18 mouse cellular contexts compared by ENCODE assay signal in genomic region chr1:97622574-97623208, GRCm38 (mm10). TPM values are rescaled to one million over a fixed set of nuclear protein-coding genes. Genes with fewer than 3 reads are reported as not detected.
A peak's percentile ranks its signal among the peaks of the same experiment; 100 is the strongest.
DNase-seq lines count a peak whose midpoint lies in the region; ATAC-seq lines count a peak whose summit lies in the region.
"Had no signal": no experiment of that assay in that cellular context is flagged by ENCODE, and none has a peak within 500 bp of the region (broad histone marks: within the 10 kb centered on the region; RNA-seq: fewer than 3 reads in every experiment).

No protein-coding gene starts in this region.

- H3K9ac ChIP-seq in midbrain, embryonic 16.5 days (ENCODE audit: low read depth, low read length) = no peak overlapping the region
- no peak overlapping the region for H3K9ac ChIP-seq in forebrain, embryonic 13.5 days
- H3K9ac ChIP-seq in midbrain, embryonic 13.5 days (replicated peaks) = no peak overlapping the region
- H3K9ac ChIP-seq: heart, embryonic 12.5 days; liver, embryonic 15.5 days had no signal

- no peaks in the 10 kb centered on the region for H3K9me3 ChIP-seq in midbrain, embryonic 10.5 days (replicated peaks)
- H3K9me3 ChIP-seq in midbrain, embryonic 16.5 days (replicated peaks; ENCODE audit: control insufficient read depth, low read length, poor library complexity, severe bottlenecking) = no peaks in the 10 kb centered on the region
- no peaks in the 10 kb centered on the region for H3K9me3 ChIP-seq in forebrain, embryonic 13.5 days (replicated peaks)
- no peaks in the 10 kb centered on the region for H3K9me3 ChIP-seq in midbrain, embryonic 13.5 days
- H3K9me3 ChIP-seq: heart, embryonic 12.5 days; liver, embryonic 15.5 days; megakaryocyte, embryonic 14.5 days had no signal

- peak overlapping the region; percentile 70 for H3K27ac ChIP-seq in midbrain, embryonic 10.5 days (replicated peaks)
- H3K27ac ChIP-seq in midbrain, embryonic 16.5 days (ENCODE audit: low read length) = no peak overlapping the region
- H3K27ac ChIP-seq in forebrain, embryonic 13.5 days = peak overlapping the region; percentile 67
- peak overlapping the region; percentile 35 for H3K27ac ChIP-seq in midbrain, embryonic 13.5 days
- H3K27ac ChIP-seq: liver, embryonic 15.5 days had no signal

- no peaks in the 10 kb centered on the region for H3K36me3 ChIP-seq in midbrain, embryonic 10.5 days
- no peaks in the 10 kb centered on the region for H3K36me3 ChIP-seq in midbrain, embryonic 16.5 days (ENCODE audit: control insufficient read depth, insufficient read depth, low read length)
- no peaks in the 10 kb centered on the region for H3K36me3 ChIP-seq in forebrain, embryonic 13.5 days (ENCODE audit: poor library complexity, severe bottlenecking)
- no peaks in the 10 kb centered on the region for H3K36me3 ChIP-seq in midbrain, embryonic 13.5 days
- H3K36me3 ChIP-seq: heart, embryonic 12.5 days had no signal

- no peak for ATAC-seq in midbrain, embryonic 16.5 days
- ATAC-seq in forebrain, embryonic 13.5 days = peak; percentile 88
- peak; percentile 77 for ATAC-seq in midbrain, embryonic 13.5 days

- no peaks in the 10 kb centered on the region for H3K27me3 ChIP-seq in midbrain, embryonic 10.5 days (ENCODE audit: low read depth, poor library complexity, severe bottlenecking)
- H3K27me3 ChIP-seq in midbrain, embryonic 16.5 days (ENCODE audit: control insufficient read depth, insufficient read depth, low read depth, low read length) = no peaks in the 10 kb centered on the region
- no peaks in the 10 kb centered on the region for H3K27me3 ChIP-seq in forebrain, embryonic 13.5 days
- H3K27me3 ChIP-seq in midbrain, embryonic 13.5 days = no peaks in the 10 kb centered on the region
- H3K27me3 ChIP-seq: heart, embryonic 12.5 days; liver, embryonic 15.5 days; megakaryocyte, embryonic 14.5 days had no signal

- DNase-seq in embryo, embryonic 10.5 days (ENCODE audit: low spot score) = peak; percentile 42
- no peak for DNase-seq in embryo, embryonic 10 days (ENCODE audit: low spot score)
- DNase-seq in midbrain, embryonic 10.5 days (ENCODE audit: low spot score) = no peak
- DNase-seq in adrenal gland, adult (ENCODE audit: inconsistent age in 2 of 2, low spot score in 1 of 2) = no peak
- DNase-seq in c-Kit-positive CD71-positive TER-119-positive erythroid progenitor cells, embryonic 14.5 days (ENCODE audit: low spot score) = no peak
- DNase-seq: adrenal gland, postnatal 10 days; cerebellum, adult 11-12 months; cerebellum, postnatal 14 days; kidney, adult 8-10 months; kidney, postnatal 36 days; lung, postnatal 10 days had no signal

- H3K4me2 ChIP-seq in midbrain, embryonic 16.5 days (ENCODE audit: low read length) = no peak overlapping the region
- peak overlapping the region; percentile 25 for H3K4me2 ChIP-seq in forebrain, embryonic 13.5 days
- peak overlapping the region; percentile 10; the same call in 1 of the 2 replicates for H3K4me2 ChIP-seq in midbrain, embryonic 13.5 days (replicated peaks)
- H3K4me2 ChIP-seq: heart, embryonic 12.5 days; liver, embryonic 15.5 days had no signal

- WGBS in midbrain, embryonic 10.5 days = 19% methylated on average over 5 of the region's 5 CpGs
- WGBS in midbrain, embryonic 16.5 days = 9% methylated on average over 5 of the region's 5 CpGs
- 4% methylated on average over 5 of the region's 5 CpGs for WGBS in forebrain, embryonic 13.5 days
- 9% methylated on average over 5 of the region's 5 CpGs for WGBS in midbrain, embryonic 13.5 days

- H3K4me1 ChIP-seq in midbrain, embryonic 10.5 days = peaks cover 50% of the 10 kb centered on the region
- peaks cover 12% of the 10 kb centered on the region for H3K4me1 ChIP-seq in midbrain, embryonic 16.5 days (ENCODE audit: control insufficient read depth, insufficient read depth, low read length)
- peaks cover 34% of the 10 kb centered on the region for H3K4me1 ChIP-seq in forebrain, embryonic 13.5 days
- peaks cover 21% of the 10 kb centered on the region for H3K4me1 ChIP-seq in midbrain, embryonic 13.5 days (replicated peaks)
- H3K4me1 ChIP-seq: heart, embryonic 12.5 days; liver, embryonic 15.5 days had no signal

- H3K4me3 ChIP-seq in midbrain, embryonic 10.5 days = peak overlapping the region; percentile 29; the same call in 1 of the 2 replicates
- no peak overlapping the region for H3K4me3 ChIP-seq in midbrain, embryonic 16.5 days (ENCODE audit: low read depth, low read length)
- H3K4me3 ChIP-seq in forebrain, embryonic 13.5 days = no peak overlapping the region
- no peak overlapping the region for H3K4me3 ChIP-seq in midbrain, embryonic 13.5 days (replicated peaks)
- H3K4me3 ChIP-seq: heart, embryonic 12.5 days; liver, embryonic 15.5 days; megakaryocyte, embryonic 14.5 days; myocyte had no signal

RNA-seq across cellular contexts. Expression of gene D1Ertd622e, which starts 39.2 kb away (rescaled TPM):
- 39.0 and 39.8 TPM in 2 replicates for polyA plus RNA-seq in midbrain, embryonic 10.5 days (2016; fragmentation: Nextera tagmentation; extraction: Ambion mirVana)
- polyA plus RNA-seq in midbrain, embryonic 16.5 days (2015; fragmentation: Nextera tagmentation; extraction: Ambion mirVana) = 64.9 and 75.9 TPM in 2 replicates
- polyA plus RNA-seq in forebrain, embryonic 13.5 days (2015; fragmentation: Nextera tagmentation; extraction: Ambion mirVana) = 47.4 and 51.2 TPM in 2 replicates
- 51.6 and 55.5 TPM in 2 replicates for polyA plus RNA-seq in midbrain, embryonic 13.5 days (2015; fragmentation: Nextera tagmentation; extraction: Ambion mirVana)
